Mouse (Mus musculus): ENCODE measurements at regions not wholly inside any gene's neighbourhood (a gene's known extent, or its start where the extent isn't known, plus 50 kb on each side); places are given as distances from the start of the nearest gene placed in this dataset.

DNA sequence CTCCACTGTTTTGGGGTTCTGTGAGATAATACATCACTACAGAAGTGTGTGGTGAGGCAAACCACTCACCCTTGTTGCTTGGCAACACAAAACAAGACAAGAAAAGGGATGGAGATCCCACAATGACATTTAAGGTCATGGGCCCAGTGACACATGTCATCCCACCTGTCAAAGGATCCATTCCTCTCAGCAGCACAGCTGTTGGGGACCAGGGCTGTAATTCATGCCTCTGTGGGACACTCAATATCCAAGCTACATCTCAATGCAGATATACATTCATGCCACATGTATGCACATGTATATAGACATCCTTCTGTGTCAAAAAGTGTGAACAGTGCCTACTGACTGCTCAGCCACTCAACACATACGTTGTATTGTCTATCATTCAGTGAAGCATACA is 52.8 kb upstream of the Bod1 start:
- no peak for TF ChIP-seq GABPA (IDR thresholded peaks at IDR 0.05; ENCODE audit: insufficient replicate concordance, low read depth, low read length)
- TF ChIP-seq USF2 (conservative IDR thresholded peaks at IDR 0.05; ENCODE audit: low read depth, low read length), result no peak
- TF ChIP-seq POLR2A (IDR thresholded peaks at IDR 0.05; ENCODE audit: low read depth, low read length), result no peak
- no peak for TF ChIP-seq CTCF (conservative IDR thresholded peaks at IDR 0.05 in 1 of 2, IDR thresholded peaks at IDR 0.05 in 1 of 2; ENCODE audit: low read depth in 2 of 2, low read length in 2 of 2)
- no peak for TF ChIP-seq RAD21 (IDR thresholded peaks at IDR 0.05; ENCODE audit: low read depth, low read length)
- TF ChIP-seq NELFE (IDR thresholded peaks at IDR 0.05; ENCODE audit: low read depth, low read length), result no peak
- TF ChIP-seq ZMIZ1 (IDR thresholded peaks at IDR 0.05; ENCODE audit: low read depth, low read length), result no peak
- TF ChIP-seq USF1 (IDR thresholded peaks at IDR 0.05; ENCODE audit: low read depth, low read length), result no peak

All from CH12.LX (cell line).